Mouse (Mus musculus) G1E (cell line): ENCODE results near the gene Pigs.

Experiments used
- CTCF ChIP-seq: IDR thresholded peaks from 2 replicates; pipeline ENCODE4 v1.5.1; 2012; ENCODE audit warnings: low read depth, low read length, inconsistent platforms, mixed read lengths
- GATA1 ChIP-seq: IDR thresholded peaks from 2 replicates; pipeline ENCODE4 v1.6.1; 2012; ENCODE audit warnings: borderline replicate concordance, low read length, inconsistent platforms, mixed read lengths
- GATA2 ChIP-seq: IDR thresholded peaks from 2 replicates; pipeline ENCODE4 v1.6.1; 2012; ENCODE audit warnings: low read depth, low read length, inconsistent platforms, borderline replicate concordance
- POLR2AphosphoS5 ChIP-seq: IDR thresholded peaks from 2 replicates; pipeline ENCODE4 v1.6.1; 2012; ENCODE audit warnings: low read depth, low read length, inconsistent platforms; ENCODE audit not compliant: insufficient replicate concordance
- TAL1 ChIP-seq: conservative IDR thresholded peaks from 2 replicates; pipeline ENCODE4 v1.6.1; 2012; ENCODE audit warnings: low read depth, low read length, inconsistent platforms, mixed read lengths

- TF ChIP-seq CTCF (no peak), TAL1 (no peak), GATA1 (no peak), POLR2AphosphoS5 (no peak), GATA2 (no peak)
Observed at GRCm38 (mm10) chr11:78371711-78372110, 43.5 kb downstream of the Pigs start.
